Mouse (Mus musculus) thymus, adult 2 months (tissue): ENCODE measurements around the gene Vhl.

Experiments used
- CTCF ChIP-seq: fragments of 200-500 bp; IDR thresholded peaks from 2 replicates; pipeline ENCODE4 v1.5.1; 2012; ENCODE audit warnings: mild to moderate bottlenecking, control low read depth, low read length, moderate library complexity, borderline replicate concordance; ENCODE audit not compliant: control insufficient read depth, poor library complexity, insufficient read depth; ENCODE audit errors: extremely low read depth
- POLR2A ChIP-seq: fragments of 200-500 bp; IDR thresholded peaks from 2 replicates; pipeline ENCODE4 v1.6.1; 2012; ENCODE audit warnings: mild to moderate bottlenecking, low read length, control low read depth, moderate library complexity; ENCODE audit not compliant: control insufficient read depth, poor library complexity, insufficient read depth; ENCODE audit errors: extremely low read depth

DNA sequence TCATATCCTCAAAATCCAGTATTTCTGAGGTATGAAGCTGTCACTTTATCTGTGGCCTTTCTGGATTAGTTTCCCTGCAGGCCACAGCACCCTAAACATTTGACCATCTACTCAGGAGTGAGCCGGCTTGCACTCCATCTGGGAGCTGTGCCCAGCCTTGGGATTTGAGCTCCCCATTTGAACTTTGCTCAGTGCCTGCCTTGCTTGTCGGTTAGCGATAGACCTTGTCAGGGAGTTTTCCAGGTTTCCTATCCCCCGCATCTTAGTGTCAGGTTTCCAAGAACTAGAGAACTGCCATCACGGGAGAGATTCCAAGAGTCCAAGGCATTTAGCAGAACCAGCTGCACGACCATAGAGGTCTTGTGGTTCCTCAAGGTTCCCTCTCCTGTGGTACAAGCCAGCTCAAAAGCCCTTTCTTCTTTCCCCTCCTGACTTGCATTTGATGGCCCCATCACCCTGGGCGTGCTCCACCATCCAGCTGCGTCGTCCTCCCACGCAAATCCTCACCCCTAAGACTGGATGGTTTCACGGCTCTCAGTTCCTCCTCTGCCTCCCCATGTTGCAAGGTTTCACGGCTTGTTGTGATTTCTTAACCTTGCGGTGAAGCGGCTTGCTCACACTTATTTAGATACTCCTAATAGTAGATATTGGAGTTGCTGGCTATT is 53.4 kb downstream of the Vhl start:
- TF ChIP-seq POLR2A (no peak), CTCF (no peak)
